Mouse (Mus musculus) heart, postnatal 0 days (tissue): ENCODE data around the gene Znhit6.

Experiments
- CTCF ChIP-seq: IDR thresholded peaks from 2 replicates; pipeline ENCODE4 v1.5.1; 2016; ENCODE audit warnings: antibody characterized with exemption, control low read depth, low read depth
- EP300 ChIP-seq: IDR thresholded peaks from 2 replicates; pipeline ENCODE4 v1.6.1; 2016; ENCODE audit warnings: antibody characterized with exemption, low read depth

GRCm38 (mm10) chr3:145641878-145642277 lies 65.9 kb downstream of the Znhit6 start:
- TF ChIP-seq CTCF (no peak), EP300 (no peak)
